Mouse (Mus musculus): ENCODE measurements around the gene Hnrnpa3. TPM values are rescaled to one million over a fixed set of nuclear protein-coding genes. Genes with fewer than 3 reads are reported as not detected.
"Not testable (repeated sequence)": the region's sequence is repeated elsewhere in the genome, so short reads cannot be mapped to it uniquely, and the experiment has no call there.

Gene Hnrnpa3
- polyA plus RNA-seq, 1 experiment from 2014 or later: 150 TPM

DNA sequence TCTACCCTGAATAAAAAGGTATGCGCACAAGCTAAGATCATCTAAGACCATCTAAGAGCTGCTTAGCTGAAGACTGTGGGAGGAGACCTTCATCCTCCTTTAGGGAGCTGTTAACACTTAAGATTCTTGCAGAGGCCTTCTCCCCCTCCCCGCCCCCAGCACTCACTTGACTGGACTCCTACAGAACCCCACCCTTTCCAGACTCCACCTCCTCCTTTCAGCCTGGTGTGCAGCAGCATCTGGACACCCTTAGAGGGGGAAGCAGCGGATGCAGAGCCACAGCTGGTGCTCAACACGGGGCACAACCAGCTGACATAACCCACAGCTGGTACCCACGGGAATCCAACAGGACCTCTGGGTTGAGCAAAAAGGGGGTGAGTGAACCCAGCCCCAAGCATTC is 25.3 kb upstream of the Hnrnpa3 start:
- no peaks in the 10 kb centered on the region for H3K9me3 ChIP-seq (ENCODE audit: control insufficient read depth, low read length)
- no peak overlapping the region for H3K4me2 ChIP-seq (ENCODE audit: low read length)
- WGBS: 78% methylated on average over 5 of the region's 5 CpGs
- no peaks in the 10 kb centered on the region for H3K4me1 ChIP-seq (ENCODE audit: control insufficient read depth, insufficient read depth, low read depth, low read length)
- no peaks in the 10 kb centered on the region for H3K36me3 ChIP-seq (ENCODE audit: control insufficient read depth, insufficient read depth, low read length)
- H3K9ac ChIP-seq (ENCODE audit: low read depth, low read length): no peak overlapping the region
- no peak overlapping the region for H3K4me3 ChIP-seq (ENCODE audit: low read length)
- no peaks in the 10 kb centered on the region for H3K27me3 ChIP-seq (replicated peaks; ENCODE audit: control insufficient read depth, insufficient read depth, low read length)
- ATAC-seq: no peak
- H3K27ac ChIP-seq (ENCODE audit: low read depth, low read length): no peak overlapping the region

DNA sequence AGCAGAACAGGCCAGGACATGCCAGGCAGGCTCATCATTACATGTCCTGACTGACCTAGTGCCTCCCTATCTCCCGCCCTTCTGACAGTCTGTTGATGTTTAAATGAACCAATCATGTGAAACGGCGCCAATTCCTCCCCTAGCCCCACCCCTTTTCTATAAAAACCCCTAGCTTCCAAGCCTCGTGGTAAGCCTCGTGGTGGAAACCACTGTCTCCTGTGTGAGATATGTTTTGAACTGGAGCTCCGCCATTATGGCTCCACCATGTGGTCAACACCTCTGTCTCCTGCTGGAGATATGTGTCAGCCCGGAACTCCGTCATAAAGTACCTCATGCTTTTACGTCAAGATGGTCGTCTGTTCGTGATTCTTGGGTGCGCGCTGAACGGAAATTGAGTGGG is 24.6 kb upstream of the Hnrnpa3 start:
- ATAC-seq; H3K9me3 ChIP-seq (ENCODE audit: control insufficient read depth, low read length); H3K4me1 ChIP-seq (ENCODE audit: control insufficient read depth, insufficient read depth, low read depth, low read length); H3K27me3 ChIP-seq (replicated peaks; ENCODE audit: control insufficient read depth, insufficient read depth, low read length); H3K36me3 ChIP-seq (ENCODE audit: control insufficient read depth, insufficient read depth, low read length); H3K4me2 ChIP-seq (ENCODE audit: low read length); H3K4me3 ChIP-seq (ENCODE audit: low read length); H3K27ac ChIP-seq (ENCODE audit: low read depth, low read length); H3K9ac ChIP-seq (ENCODE audit: low read depth, low read length): not testable (repeated sequence)
- 93% methylated on average over 14 of the region's 14 CpGs for WGBS

DNA sequence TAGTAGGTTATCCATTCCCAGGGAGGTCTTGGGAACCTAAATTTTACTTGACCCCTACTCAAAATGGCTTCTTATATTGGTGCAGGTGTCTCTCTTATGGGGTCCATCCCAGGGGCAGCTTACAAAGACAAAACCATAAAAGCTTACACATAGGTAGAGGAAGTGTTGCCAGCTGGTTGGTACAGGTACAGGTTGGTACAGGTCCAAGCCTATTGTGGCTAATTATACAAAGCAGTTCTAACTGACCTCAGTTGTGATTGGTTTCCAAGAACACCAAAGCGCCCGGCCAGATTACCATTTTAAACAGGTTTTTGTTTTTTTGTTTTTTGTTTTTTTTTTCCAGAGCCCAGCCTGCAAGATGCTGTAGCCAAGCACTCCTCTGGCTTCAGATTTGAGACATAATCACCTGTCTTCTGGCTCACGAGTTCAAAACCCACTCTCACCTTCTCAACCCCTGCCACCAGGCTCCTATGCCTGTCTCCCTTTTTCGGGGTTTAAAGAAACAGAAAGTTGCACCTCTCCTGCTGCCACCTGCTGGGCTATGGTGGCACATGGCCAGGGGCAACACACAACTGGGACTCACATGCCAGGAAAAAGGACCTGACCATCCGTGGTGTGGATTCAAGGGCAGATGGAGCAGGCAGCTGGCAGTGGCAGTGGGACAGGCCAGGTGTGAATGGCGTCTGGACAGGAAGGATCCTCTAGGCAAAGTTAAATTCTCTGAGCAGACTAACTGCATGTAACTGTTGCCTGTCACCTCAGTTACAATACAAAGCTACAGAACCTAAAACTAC is 22.6 kb upstream of the Hnrnpa3 start:
- Histone ChIP-seq H3K4me2 (ENCODE audit: low read length) (no peak overlapping the region), H3K27me3 (replicated peaks; ENCODE audit: control insufficient read depth, insufficient read depth, low read length) (no peaks in the 10 kb centered on the region), H3K36me3 (ENCODE audit: control insufficient read depth, insufficient read depth, low read length) (no peaks in the 10 kb centered on the region), H3K4me3 (ENCODE audit: low read length) (no peak overlapping the region), H3K9me3 (ENCODE audit: control insufficient read depth, low read length) (no peaks in the 10 kb centered on the region), H3K27ac (ENCODE audit: low read depth, low read length) (no peak overlapping the region), H3K4me1 (ENCODE audit: control insufficient read depth, insufficient read depth, low read depth, low read length) (no peaks in the 10 kb centered on the region), H3K9ac (ENCODE audit: low read depth, low read length) (no peak overlapping the region)
- ATAC-seq: no peak
- 73% methylated on average over 6 of the region's 6 CpGs for WGBS

DNA sequence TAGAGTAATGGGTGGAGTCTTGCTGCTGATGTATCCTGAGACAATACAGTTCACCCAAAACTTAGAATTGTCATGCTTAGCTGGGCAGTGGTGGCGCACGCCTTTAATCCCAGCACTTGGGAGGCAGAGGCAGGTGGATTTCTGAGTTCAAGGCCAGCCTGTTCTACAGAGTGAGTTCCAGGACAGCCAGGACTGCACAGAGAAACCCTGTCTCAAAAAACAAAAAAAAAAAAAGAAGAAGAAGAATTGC is 22.1 kb upstream of the Hnrnpa3 start:
- ATAC-seq; H3K4me1 ChIP-seq (ENCODE audit: control insufficient read depth, insufficient read depth, low read depth, low read length); H3K27me3 ChIP-seq (replicated peaks; ENCODE audit: control insufficient read depth, insufficient read depth, low read length); H3K36me3 ChIP-seq (ENCODE audit: control insufficient read depth, insufficient read depth, low read length); H3K27ac ChIP-seq (ENCODE audit: low read depth, low read length); H3K9ac ChIP-seq (ENCODE audit: low read depth, low read length); H3K4me3 ChIP-seq (ENCODE audit: low read length); H3K9me3 ChIP-seq (ENCODE audit: control insufficient read depth, low read length); H3K4me2 ChIP-seq (ENCODE audit: low read length): not testable (repeated sequence)
- WGBS: 90% methylated on average over 2 of the region's 2 CpGs

DNA sequence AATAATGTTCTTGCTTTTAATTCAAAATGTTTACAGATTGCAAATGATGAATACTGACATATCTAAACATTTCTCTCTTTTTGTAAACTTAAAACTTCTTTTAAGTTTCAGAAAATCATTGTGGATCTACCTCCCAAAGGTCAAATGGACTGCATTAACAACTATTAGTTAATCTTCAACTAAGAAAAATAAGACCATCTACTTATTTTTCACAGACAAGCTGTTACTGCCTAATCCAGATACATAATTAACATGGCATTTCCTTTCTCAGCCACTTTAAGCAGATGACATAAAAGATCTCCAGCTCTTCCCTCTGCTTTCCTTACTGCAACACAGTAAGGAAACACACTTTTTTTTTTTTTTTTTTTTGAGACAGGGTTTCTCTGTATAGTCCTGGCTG is 21.7 kb upstream of the Hnrnpa3 start:
- Histone ChIP-seq H3K4me2 (ENCODE audit: low read length) (no peak overlapping the region), H3K27ac (ENCODE audit: low read depth, low read length) (no peak overlapping the region), H3K9me3 (ENCODE audit: control insufficient read depth, low read length) (no peaks in the 10 kb centered on the region)

DNA sequence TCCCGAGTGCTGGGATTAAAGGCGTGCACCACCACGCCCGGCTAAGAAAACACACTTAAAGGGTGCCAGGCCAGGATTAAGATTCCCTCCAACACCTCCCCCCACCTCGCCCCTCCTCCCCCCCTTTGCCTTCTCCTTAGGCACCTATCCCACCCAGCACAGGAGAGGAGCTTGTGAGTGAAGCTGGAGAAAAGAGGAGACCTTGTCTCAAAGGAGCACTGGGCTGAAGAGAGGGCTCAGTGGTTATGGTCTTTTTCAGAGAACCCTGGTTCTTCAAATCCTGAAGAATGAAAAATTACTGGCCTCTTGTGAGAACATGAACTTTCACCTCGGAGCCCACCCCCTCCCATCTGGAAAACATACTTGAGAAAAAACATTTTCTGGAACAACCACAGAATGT is 21.2 kb upstream of the Hnrnpa3 start:
- not testable (repeated sequence) for ATAC-seq; H3K36me3 ChIP-seq (ENCODE audit: control insufficient read depth, insufficient read depth, low read length); H3K4me3 ChIP-seq (ENCODE audit: low read length); H3K27ac ChIP-seq (ENCODE audit: low read depth, low read length); H3K9me3 ChIP-seq (ENCODE audit: control insufficient read depth, low read length); H3K4me2 ChIP-seq (ENCODE audit: low read length); H3K9ac ChIP-seq (ENCODE audit: low read depth, low read length); H3K4me1 ChIP-seq (ENCODE audit: control insufficient read depth, insufficient read depth, low read depth, low read length); H3K27me3 ChIP-seq (replicated peaks; ENCODE audit: control insufficient read depth, insufficient read depth, low read length)
- 91% methylated on average over 6 of the region's 6 CpGs for WGBS

More for the DNA sequence above, 21.7 kb upstream of the Hnrnpa3 start:
- H3K27me3 ChIP-seq (replicated peaks; ENCODE audit: control insufficient read depth, insufficient read depth, low read length): no peaks in the 10 kb centered on the region
- no peaks in the 10 kb centered on the region for H3K36me3 ChIP-seq (ENCODE audit: control insufficient read depth, insufficient read depth, low read length)
- H3K9ac ChIP-seq (ENCODE audit: low read depth, low read length): no peak overlapping the region
- no peaks in the 10 kb centered on the region for H3K4me1 ChIP-seq (ENCODE audit: control insufficient read depth, insufficient read depth, low read depth, low read length)
- H3K4me3 ChIP-seq (ENCODE audit: low read length): no peak overlapping the region
- no peak for ATAC-seq

DNA sequence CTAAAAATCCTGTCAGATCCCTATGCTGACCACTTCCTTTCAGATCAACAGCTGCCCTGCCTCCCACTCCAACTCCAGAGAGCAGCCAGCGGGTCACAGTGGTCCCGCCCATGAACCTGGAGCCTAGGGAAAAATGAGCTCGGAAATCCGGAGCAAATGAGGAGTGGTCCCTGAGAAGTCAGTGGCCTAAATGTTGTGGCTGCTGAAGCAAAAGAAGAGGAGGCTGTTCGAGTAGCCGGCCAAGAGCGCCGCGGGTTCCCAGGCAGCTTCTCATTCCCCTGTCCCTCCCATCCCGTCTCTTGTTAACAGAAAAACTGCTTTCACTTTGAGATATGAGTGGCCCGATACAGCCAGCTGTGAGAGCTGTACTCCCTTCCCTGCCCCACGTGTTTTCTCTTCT is 19.5 kb upstream of the Hnrnpa3 start:
- H3K27ac ChIP-seq (ENCODE audit: low read depth, low read length); H3K4me2 ChIP-seq (ENCODE audit: low read length); H3K36me3 ChIP-seq (ENCODE audit: control insufficient read depth, insufficient read depth, low read length); H3K4me1 ChIP-seq (ENCODE audit: control insufficient read depth, insufficient read depth, low read depth, low read length); H3K9me3 ChIP-seq (ENCODE audit: control insufficient read depth, low read length); H3K4me3 ChIP-seq (ENCODE audit: low read length); H3K9ac ChIP-seq (ENCODE audit: low read depth, low read length); H3K27me3 ChIP-seq (replicated peaks; ENCODE audit: control insufficient read depth, insufficient read depth, low read length); ATAC-seq: not testable (repeated sequence)
- no CpG with 5 or more reads among the region's 12 CpGs for WGBS

DNA sequence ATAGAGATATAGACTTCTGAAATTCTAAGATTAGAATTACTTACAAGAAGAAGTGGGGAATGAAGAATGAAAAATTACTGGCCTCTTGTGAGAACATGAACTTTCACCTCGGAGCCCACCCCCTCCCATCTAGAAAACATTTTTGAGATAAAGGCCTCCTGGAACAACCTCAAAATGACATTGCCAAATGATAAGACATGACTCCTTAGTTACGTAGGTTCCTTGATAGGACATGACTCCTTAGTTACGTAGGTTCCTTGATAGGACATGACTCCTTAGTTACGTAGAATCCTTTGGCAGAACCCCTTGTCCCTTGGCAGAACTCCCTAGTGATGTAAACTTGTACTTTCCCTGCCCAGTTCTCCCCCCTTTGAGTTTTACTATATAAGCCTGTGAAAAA is 16.7 kb upstream of the Hnrnpa3 start:
- H3K4me3 ChIP-seq (ENCODE audit: low read length); ATAC-seq; H3K36me3 ChIP-seq (ENCODE audit: control insufficient read depth, insufficient read depth, low read length); H3K4me2 ChIP-seq (ENCODE audit: low read length); H3K27me3 ChIP-seq (replicated peaks; ENCODE audit: control insufficient read depth, insufficient read depth, low read length); H3K9me3 ChIP-seq (ENCODE audit: control insufficient read depth, low read length); H3K4me1 ChIP-seq (ENCODE audit: control insufficient read depth, insufficient read depth, low read depth, low read length); H3K9ac ChIP-seq (ENCODE audit: low read depth, low read length); H3K27ac ChIP-seq (ENCODE audit: low read depth, low read length): not testable (repeated sequence)
- WGBS: 90% methylated on average over 2 of the region's 4 CpGs

DNA sequence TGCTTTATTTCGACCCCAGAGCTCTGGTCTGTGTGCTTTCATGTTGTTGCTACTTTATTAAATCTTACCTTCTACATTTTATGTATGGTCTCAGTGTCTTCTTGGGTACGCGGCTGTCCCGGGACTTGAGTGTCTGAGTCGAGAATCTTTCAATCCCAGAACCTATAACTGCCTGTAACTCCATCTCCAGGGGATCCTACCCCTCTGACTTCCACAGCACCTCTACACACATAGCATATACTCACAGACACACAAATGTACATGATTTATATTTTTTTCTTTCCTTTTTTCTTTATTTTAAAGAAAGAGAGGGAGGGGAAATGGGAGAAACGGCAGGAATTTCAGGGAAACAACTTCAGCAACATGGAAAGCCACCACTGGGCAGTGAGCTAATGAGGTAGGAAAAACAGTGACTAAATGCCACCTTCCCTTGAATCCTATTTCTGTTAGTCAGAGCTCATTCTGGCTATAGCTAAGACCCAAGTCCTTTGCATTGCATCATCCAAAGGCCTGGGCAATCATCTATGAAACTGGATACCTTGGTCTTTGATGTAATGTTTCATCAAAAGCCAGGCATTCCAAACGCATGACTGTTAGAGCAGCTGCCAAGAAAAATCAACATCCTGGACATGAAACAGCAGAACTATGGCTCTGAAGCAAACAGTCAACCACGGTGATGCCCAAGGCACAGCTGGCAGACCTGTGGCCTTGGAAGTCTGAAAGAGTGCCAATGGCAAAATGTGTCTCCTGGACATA is 16.1 kb upstream of the Hnrnpa3 start:
- WGBS: 87% methylated on average over 8 of the region's 8 CpGs
- no peaks in the 10 kb centered on the region for H3K27me3 ChIP-seq (replicated peaks; ENCODE audit: control insufficient read depth, insufficient read depth, low read length)
- no peaks in the 10 kb centered on the region for H3K36me3 ChIP-seq (ENCODE audit: control insufficient read depth, insufficient read depth, low read length)
- H3K9ac ChIP-seq (ENCODE audit: low read depth, low read length): no peak overlapping the region
- no peak overlapping the region for H3K4me3 ChIP-seq (ENCODE audit: low read length)
- no peaks in the 10 kb centered on the region for H3K9me3 ChIP-seq (ENCODE audit: control insufficient read depth, low read length)
- ATAC-seq: no peak
- no peak overlapping the region for H3K27ac ChIP-seq (ENCODE audit: low read depth, low read length)
- no peak overlapping the region for H3K4me2 ChIP-seq (ENCODE audit: low read length)
- H3K4me1 ChIP-seq (ENCODE audit: control insufficient read depth, insufficient read depth, low read depth, low read length): no peaks in the 10 kb centered on the region

Data from hindbrain, embryonic 16.5 days (tissue).